In the genomic region with DNA sequence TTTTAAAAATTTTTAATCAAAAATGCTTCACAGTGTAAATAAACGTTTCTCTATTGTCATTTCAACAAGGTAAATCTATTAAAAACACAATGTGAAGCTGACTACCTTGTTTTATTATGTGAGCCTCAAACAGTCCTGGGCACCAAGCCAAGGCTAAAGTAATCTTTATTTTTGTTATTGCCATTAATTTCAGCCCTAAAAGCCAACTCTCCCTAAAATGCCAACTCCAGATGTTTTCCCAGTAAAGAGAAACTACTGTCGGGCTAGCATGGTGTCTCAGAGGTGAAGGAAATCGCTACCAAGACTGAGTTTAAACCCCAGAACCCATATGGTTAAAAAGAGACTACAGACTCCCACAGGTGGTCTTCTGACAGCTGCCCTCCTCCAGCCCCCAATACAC, we compare ENCODE assay signal across 8 mouse cellular contexts. TPM values are rescaled to one million over a fixed set of nuclear protein-coding genes. Genes with fewer than 3 reads are reported as not detected.
DNase-seq lines count a peak whose midpoint lies in the region; ATAC-seq lines count a peak whose summit lies in the region.

No protein-coding gene starts in this region.

- DNase-seq in kidney, postnatal 4 days: no peak
- DNase-seq in embryonic facial prominence, embryonic 11.5 days (ENCODE audit: low spot score): no peak
- DNase-seq in urinary bladder, postnatal 4 days (ENCODE audit: low spot score in 2 of 2): no peak
- no peak for DNase-seq in layer of hippocampus, postnatal 10 days (ENCODE audit: low spot score in 2 of 2)
- DNase-seq in urinary bladder, postnatal 36 days (ENCODE audit: low spot score in 2 of 2): no peak

- peaks cover 22% of the 10 kb centered on the region for H3K36me3 ChIP-seq in kidney, embryonic 15.5 days
- no peaks in the 10 kb centered on the region; the same call in 1 of the 2 replicates for H3K36me3 ChIP-seq in embryonic facial prominence, embryonic 11.5 days (replicated peaks; ENCODE audit: control insufficient read depth, insufficient read depth, low read depth, low read length)
- 0 out of 2 replicates have a peak, but pooled peaks cover 10% of the 10 kb centered on the region for H3K36me3 ChIP-seq in hindbrain, embryonic 16.5 days (ENCODE audit: control insufficient read depth, insufficient read depth, low read length)
- peaks cover 8% of the 10 kb centered on the region; the same call in 1 of the 2 replicates for H3K36me3 ChIP-seq in midbrain, embryonic 15.5 days (replicated peaks)

- H3K9me3 ChIP-seq in kidney, embryonic 15.5 days (replicated peaks): no peaks in the 10 kb centered on the region
- no peaks in the 10 kb centered on the region for H3K9me3 ChIP-seq in embryonic facial prominence, embryonic 11.5 days (replicated peaks; ENCODE audit: control insufficient read depth, low read length)
- H3K9me3 ChIP-seq in hindbrain, embryonic 16.5 days (ENCODE audit: control insufficient read depth, low read length): no peaks in the 10 kb centered on the region
- no peaks in the 10 kb centered on the region for H3K9me3 ChIP-seq in midbrain, embryonic 15.5 days

- peak overlapping the region; percentile 86 for H3K4me2 ChIP-seq in kidney, embryonic 15.5 days
- no peak overlapping the region for H3K4me2 ChIP-seq in embryonic facial prominence, embryonic 11.5 days (ENCODE audit: low read depth, low read length)
- peak overlapping the region; percentile 75 for H3K4me2 ChIP-seq in hindbrain, embryonic 16.5 days (ENCODE audit: low read length)
- H3K4me2 ChIP-seq in midbrain, embryonic 15.5 days: peak overlapping the region; percentile 81

- peak overlapping the region; percentile 96 for H3K4me3 ChIP-seq in kidney, embryonic 15.5 days (replicated peaks)
- H3K4me3 ChIP-seq in embryonic facial prominence, embryonic 11.5 days (ENCODE audit: low read depth, low read length): peak overlapping the region; percentile 94; the same call in 1 of the 2 replicates
- peak overlapping the region; percentile 96 for H3K4me3 ChIP-seq in hindbrain, embryonic 16.5 days (ENCODE audit: low read length)
- peak overlapping the region; percentile 82 for H3K4me3 ChIP-seq in midbrain, embryonic 15.5 days

- no peak for ATAC-seq in kidney, embryonic 15.5 days (replicated peaks; ENCODE audit: low FRiP score)
- no peak for ATAC-seq in embryonic facial prominence, embryonic 11.5 days (replicated peaks; ENCODE audit: insufficient number of reproducible peaks, low FRiP score, low TSS enrichment, low read depth)
- ATAC-seq in hindbrain, embryonic 16.5 days: no peak
- no peak for ATAC-seq in midbrain, embryonic 15.5 days (replicated peaks)

- 28% methylated on average over 3 of the region's 3 CpGs for WGBS in kidney, embryonic 15.5 days
- WGBS in embryonic facial prominence, embryonic 11.5 days: 54% methylated on average over 3 of the region's 3 CpGs
- WGBS in hindbrain, embryonic 16.5 days: 45% methylated on average over 3 of the region's 3 CpGs
- WGBS in midbrain, embryonic 15.5 days: 48% methylated on average over 3 of the region's 3 CpGs

- peaks cover 23% of the 10 kb centered on the region for H3K4me1 ChIP-seq in kidney, embryonic 15.5 days
- no peaks in the 10 kb centered on the region for H3K4me1 ChIP-seq in embryonic facial prominence, embryonic 11.5 days (ENCODE audit: control insufficient read depth, insufficient read depth, low read length)
- peaks cover 16% of the 10 kb centered on the region for H3K4me1 ChIP-seq in hindbrain, embryonic 16.5 days (ENCODE audit: control insufficient read depth, insufficient read depth, low read depth, low read length)
- H3K4me1 ChIP-seq in midbrain, embryonic 15.5 days: peaks cover 18% of the 10 kb centered on the region

- no peaks in the 10 kb centered on the region for H3K27me3 ChIP-seq in kidney, embryonic 15.5 days
- no peaks in the 10 kb centered on the region for H3K27me3 ChIP-seq in embryonic facial prominence, embryonic 11.5 days (ENCODE audit: control insufficient read depth, insufficient read depth, low read length)
- H3K27me3 ChIP-seq in hindbrain, embryonic 16.5 days (replicated peaks; ENCODE audit: control insufficient read depth, insufficient read depth, low read length): no peaks in the 10 kb centered on the region
- no peaks in the 10 kb centered on the region for H3K27me3 ChIP-seq in midbrain, embryonic 15.5 days (replicated peaks)

- peak overlapping the region; percentile 86; the same call in 1 of the 2 replicates for H3K9ac ChIP-seq in kidney, embryonic 15.5 days
- no peak overlapping the region for H3K9ac ChIP-seq in embryonic facial prominence, embryonic 11.5 days (replicated peaks; ENCODE audit: low read length)
- peak overlapping the region; percentile 96 for H3K9ac ChIP-seq in hindbrain, embryonic 16.5 days (ENCODE audit: low read depth, low read length)
- H3K9ac ChIP-seq in midbrain, embryonic 15.5 days: no peak overlapping the region

- H3K27ac ChIP-seq in kidney, embryonic 15.5 days: 0 out of 2 replicates have a peak overlapping the region, but pooled peaks have one; percentile 35
- no peak overlapping the region for H3K27ac ChIP-seq in embryonic facial prominence, embryonic 11.5 days (replicated peaks; ENCODE audit: low read depth, low read length)
- peak overlapping the region; percentile 79; the same call in 1 of the 2 replicates for H3K27ac ChIP-seq in hindbrain, embryonic 16.5 days (ENCODE audit: low read depth, low read length)
- no peak overlapping the region for H3K27ac ChIP-seq in midbrain, embryonic 15.5 days

RNA-seq across cellular contexts. Expression of a gene that starts 1.4 kb away (rescaled TPM):
- polyA plus RNA-seq in kidney, embryonic 15.5 days (2015; fragmentation: Nextera tagmentation; extraction: Ambion mirVana): 9.9 and 10.1 TPM in 2 replicates
- 7.7 and 10.1 TPM in 2 replicates for polyA plus RNA-seq in embryonic facial prominence, embryonic 11.5 days (2014; fragmentation: Nextera tagmentation; extraction: Ambion mirVana)
- polyA plus RNA-seq in hindbrain, embryonic 16.5 days (2015; fragmentation: Nextera tagmentation; extraction: Ambion mirVana): 11.4 and 11.9 TPM in 2 replicates
- 9.6 and 11.1 TPM in 2 replicates for polyA plus RNA-seq in midbrain, embryonic 15.5 days (2015; fragmentation: Nextera tagmentation; extraction: Ambion mirVana)
- total RNA-seq in layer of hippocampus, postnatal 10 days (2021): 10 to 100 TPM; 56.6 to 69.6 TPM

RNA-seq across cellular contexts. Expression of a gene that starts 53.3 kb away (rescaled TPM):
- polyA plus RNA-seq in kidney, embryonic 15.5 days (2015; fragmentation: Nextera tagmentation; extraction: Ambion mirVana): 3.2 and 3.5 TPM in 2 replicates
- polyA plus RNA-seq in embryonic facial prominence, embryonic 11.5 days (2014; fragmentation: Nextera tagmentation; extraction: Ambion mirVana): 1.1 and 2.7 TPM in 2 replicates
- polyA plus RNA-seq in hindbrain, embryonic 16.5 days (2015; fragmentation: Nextera tagmentation; extraction: Ambion mirVana): 3.9 and 4.3 TPM in 2 replicates
- 3.1 and 4.3 TPM in 2 replicates for polyA plus RNA-seq in midbrain, embryonic 15.5 days (2015; fragmentation: Nextera tagmentation; extraction: Ambion mirVana)
- 1 to 10 TPM; 2.5 TPM for total RNA-seq in layer of hippocampus, postnatal 10 days (2021)

Comparison
In these comparisons a context has a peak if more than half of its experiments do, and no peak if none do; other contexts are left out.
1. H3K27ac ChIP-seq: peak in kidney, embryonic 15.5 days (single experiment) and hindbrain, embryonic 16.5 days (single experiment); none in embryonic facial prominence, embryonic 11.5 days (single experiment) and midbrain, embryonic 15.5 days (single experiment).
2. H3K9ac ChIP-seq: peak in kidney, embryonic 15.5 days (single experiment) and hindbrain, embryonic 16.5 days (single experiment); none in embryonic facial prominence, embryonic 11.5 days (single experiment) and midbrain, embryonic 15.5 days (single experiment).
3. Peak in every context shown above with its lines, with median percentiles within 50 percentile points of each other: H3K4me3 ChIP-seq.